Mouse (Mus musculus): ENCODE results near the gene B4galt3.
"Not testable (repeated sequence)": the region's sequence is repeated elsewhere in the genome, so short reads cannot be mapped to it uniquely, and the experiment has no call there.

B4galt3 gene

DNA sequence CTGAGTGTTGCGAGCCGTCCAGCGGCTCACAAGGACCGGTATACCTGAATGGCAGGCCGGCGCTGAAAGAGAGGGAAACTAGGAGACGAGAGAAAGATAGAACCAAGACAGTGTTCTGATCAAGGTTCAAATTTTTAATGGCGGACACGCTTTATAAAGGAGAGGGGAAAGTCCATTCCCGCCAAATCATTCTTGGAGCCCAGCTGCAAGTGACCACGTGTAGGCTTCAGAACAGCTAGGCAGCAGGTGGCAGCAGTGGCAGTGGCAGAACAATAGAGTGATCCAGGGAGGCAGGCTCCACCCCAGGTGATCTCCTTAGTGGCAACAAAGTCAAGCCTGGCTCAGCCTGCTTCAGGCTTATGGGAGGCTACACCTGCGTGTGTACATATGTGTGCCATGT is 28.2 kb upstream of the B4galt3 start:
- not testable (repeated sequence) for DNase-seq

DNA sequence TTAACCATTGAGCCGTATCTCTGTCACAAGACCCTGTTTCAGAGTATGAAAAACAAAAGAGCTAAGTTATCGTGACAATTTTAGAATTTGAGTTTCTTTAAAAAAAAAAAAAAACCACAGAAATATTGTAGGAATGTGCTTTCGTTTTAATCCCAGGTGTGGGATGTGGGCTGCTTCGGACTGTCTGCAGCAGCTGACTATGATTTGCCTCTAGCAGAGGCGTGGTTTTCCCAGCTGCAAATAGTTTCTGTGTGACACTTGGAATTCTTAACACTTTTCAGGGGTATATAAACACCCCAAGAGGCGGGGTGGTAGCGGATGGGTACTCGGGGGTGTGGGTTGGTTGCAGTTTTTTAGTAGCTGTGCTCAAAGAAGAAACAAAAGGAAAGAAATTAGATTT is 24.8 kb upstream of the B4galt3 start:
- no peak for DNase-seq

DNA sequence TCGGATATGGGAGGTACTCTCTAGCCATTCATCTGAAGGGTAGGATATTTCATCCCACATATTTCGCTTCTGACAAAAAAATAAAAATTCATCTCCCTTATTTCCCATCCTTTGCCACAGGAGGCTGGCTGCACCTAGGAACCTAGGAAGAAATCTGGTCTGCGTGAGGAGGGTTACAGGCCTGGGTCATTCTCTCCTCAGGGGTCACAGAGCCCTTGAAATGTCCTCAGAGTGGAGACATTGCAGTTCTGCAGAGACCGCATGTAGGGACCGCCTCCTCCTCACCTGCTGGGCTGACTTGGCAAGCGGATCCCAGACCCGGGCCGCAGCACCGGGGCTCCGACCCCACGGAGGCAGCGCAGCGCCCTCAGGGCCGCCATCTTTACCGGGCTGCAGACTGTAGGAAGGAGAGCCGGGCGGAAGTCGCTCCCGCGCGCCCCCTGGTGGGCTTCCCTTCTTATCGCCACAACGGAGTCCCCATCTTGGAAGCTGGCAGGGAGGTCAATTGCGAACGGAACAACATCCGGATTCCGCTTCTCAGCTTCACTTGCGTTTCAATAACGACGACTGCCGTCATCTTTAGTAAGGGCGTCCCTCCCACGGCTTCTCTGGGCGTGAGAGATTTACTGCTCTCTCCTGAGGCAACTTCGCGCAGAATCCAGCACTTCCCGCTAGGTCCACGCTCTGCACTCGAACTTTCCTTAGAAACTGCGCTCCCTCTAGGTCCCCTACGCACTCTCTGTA is 23.2 kb upstream of the B4galt3 start:
- peak; percentile 96 for DNase-seq

DNA sequence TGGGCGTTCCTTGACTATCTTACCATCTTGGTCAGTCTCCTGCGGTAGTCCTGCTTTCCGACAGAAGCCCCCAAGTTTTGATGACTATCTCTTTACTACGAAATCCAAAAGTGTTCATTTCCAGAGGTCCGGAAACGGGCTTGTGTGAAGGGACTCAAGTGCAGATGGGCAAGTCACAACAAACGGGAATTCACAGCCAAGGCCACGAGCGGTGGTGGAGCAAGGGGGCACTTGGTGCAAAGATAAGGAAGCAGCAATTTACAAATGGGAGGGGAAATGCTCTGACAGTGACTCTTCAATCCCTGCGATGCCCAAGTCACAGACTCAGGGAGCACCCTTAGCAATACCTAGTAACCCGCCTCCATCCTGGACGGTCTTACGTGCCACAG is 22.7 kb upstream of the B4galt3 start:
- peak in 1 of 2 experiments; percentile 36 for DNase-seq

DNA sequence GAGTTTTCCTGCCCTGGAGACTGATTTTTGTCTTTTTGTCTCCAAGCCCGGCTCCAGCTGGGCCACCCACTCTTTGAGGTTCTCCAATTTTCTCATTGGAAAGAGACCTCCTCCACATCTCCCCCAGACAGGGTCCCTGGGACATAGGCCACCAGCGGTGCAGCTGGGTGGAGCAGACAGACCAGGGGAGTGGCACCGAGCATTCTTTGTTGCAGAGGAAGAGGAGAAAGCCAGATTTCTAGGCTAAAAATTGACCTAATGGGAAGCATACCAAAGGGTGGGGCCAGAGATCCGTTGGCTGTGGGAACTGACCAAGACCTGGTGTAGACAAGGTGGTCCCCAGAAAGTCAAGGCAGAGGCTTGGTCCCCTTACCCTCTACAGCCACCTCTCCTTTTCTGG is 22.2 kb upstream of the B4galt3 start:
- DNase-seq: no peak

DNA sequence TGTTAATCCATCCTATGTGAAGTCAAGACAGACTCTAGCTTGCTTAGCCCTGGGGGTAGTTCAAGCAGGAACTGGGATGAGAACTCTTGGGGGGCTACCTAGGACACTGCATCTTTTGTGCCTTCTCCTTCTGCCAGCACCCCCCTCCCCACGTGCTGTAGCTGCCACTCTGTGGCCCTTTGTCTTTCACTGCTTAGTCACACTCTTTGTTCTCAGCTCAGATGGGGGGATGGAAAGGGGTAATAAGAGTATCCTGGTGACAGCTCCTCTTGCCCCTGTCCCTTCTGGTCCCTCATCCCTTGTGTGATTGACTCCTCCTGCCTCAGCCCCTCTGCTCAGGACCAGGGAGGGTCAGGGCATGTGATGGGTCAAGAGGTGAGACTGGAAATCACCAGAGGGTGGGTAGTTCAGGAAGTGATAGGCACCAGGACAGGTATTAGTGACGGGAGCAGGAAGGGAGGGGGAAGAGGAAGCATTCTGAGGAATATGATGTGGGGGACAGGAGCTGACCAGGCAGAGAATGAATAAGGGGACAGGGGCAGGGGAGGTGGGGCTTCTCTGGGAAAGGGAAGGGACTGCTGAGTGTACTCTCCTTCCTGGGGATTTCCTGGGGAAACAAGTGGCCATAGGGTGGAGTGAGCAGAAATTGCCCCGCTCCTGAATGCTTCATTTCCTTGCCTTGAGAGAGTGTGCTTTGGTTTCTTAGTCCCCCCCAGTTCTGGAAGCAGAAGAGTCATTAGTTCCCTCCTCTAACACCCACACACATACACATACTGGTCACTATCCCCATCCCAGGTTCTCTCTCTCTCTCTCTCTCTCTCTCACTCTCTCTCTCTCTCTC is 21.5 kb upstream of the B4galt3 start:
- no peak for DNase-seq

DNA sequence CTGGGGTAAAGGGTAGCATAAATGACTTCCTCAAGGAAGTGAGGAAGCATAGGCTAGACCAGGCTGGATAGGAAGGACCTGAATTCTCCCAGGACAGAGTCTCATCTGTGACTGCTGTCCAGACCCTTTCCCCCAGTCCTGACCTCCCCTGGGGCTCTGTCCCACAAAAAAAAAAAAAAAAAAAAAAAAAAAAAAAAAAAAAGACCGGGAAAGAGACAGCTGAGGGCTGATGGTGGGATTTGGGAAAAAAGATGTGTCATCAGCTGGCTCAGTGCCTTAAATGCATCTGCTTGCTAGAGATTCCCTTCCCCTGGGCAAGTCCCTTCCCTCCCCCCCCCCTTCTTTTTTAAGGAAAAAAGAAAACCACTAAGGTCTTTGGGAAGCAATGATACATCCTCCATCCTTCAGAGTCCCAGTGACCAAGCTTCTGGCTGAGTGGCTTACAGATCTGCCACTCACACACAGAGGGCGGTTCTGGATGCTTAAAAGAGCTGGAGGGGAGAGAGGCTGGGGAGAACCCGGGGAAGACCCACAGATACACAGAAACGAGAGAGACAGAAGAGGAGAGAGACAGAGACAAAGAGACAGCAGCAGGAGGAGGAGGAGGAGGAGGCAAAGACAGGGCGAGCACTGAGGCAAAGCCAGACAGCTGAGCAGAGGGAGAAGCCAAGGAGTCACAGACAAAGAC is 20.1 kb upstream of the B4galt3 start, which contains the start of gene Adamts4:
Gene Adamts4, plus strand, starts transcription at position 509 of the 688 bp plus-strand sequence.
- DNase-seq: no peak

DNA sequence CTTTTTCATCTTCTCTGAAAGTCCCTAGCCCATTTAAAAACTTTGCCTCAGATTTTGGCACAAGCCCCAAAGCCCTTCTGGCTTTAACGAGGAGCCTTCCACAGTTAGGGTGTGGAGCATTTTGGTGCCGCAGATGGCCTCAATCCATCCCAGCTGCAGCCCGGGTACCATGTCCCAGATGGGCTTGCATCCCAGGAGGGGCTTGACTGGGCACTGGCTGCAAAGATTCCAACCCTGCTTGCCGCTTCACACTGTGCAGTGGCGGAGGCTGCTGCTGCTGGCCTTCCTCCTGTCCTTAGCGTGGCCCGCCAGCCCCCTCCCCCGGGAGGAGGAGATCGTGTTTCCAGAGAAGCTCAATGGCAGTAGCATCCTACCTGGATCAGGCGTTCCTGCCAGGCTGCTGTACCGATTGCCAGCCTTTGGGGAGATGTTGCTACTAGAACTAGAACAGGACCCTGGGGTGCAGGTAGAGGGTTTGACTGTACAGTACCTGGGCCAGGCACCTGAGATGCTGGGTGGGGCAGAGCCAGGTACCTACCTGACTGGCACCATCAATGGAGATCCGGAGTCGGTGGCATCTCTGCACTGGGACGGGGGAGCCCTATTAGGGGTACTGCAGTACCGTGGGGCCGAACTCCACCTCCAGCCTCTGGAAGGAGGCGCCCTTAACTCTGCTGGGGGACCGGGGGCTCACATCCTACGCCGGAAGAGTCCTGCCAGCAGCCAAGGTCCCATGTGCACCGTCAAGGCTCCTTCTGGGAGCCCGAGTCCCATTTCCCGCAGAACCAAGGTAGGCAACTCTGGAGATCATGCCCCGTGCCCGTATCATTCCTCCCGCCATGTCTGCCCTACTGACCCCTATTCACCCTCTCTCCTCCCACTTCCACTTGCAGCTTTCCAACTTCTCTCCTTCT is 19.2 kb upstream of the B4galt3 start, which contains the start of gene Ndufs2:
Gene Ndufs2, minus strand, starts transcription at position 709 of the 914 bp plus-strand sequence.
- DNase-seq: no peak

DNA sequence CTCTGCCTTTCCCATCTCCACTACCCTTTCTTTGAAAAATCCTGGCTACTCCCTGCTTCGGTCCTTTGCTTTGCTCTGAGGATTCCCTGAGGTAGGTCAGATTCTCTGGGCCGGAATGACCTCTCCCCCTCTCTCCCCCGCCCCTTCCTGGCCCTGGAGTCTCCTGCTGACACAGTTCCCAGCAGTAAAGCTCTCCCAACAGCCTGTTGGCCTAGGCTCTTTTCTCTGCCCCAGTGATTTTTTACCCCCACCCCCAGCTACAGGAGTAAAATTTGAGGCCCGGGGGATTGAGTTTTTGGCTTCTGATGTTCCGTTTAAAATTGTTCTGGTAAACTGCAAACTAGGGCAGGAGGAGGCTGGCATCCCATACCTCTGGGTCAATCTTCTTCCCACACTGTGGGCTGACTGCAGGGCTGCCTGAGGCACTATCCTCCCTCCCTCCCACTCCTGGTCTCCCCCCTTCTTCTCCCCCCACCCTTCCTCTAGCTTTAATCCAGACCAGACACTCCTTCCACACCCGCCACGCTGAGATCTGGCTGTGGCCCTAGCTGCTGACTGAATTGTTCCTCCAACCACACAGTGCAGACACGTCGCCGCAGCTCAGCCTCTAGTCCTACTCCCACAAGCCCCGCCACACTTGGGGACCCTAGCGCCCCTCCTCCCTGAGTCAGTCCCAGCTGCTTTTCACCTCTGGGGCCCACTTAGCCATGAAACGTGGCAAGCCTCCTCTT is 18.4 kb upstream of the B4galt3 start:
- no peak for DNase-seq

DNA sequence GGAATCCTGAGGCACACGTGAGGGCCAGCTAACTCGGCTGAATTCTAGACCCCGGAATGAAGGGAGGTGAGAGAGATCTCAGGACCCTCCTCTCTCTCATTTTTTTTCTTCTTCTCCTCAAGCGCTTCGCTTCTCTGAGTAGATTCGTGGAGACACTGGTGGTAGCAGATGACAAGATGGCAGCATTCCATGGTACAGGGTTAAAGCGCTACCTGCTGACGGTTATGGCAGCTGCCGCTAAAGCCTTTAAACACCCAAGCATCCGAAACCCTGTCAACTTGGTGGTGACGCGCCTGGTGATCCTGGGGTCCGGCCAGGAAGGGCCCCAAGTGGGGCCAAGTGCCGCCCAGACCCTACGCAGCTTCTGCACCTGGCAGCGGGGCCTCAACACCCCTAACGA is 17.7 kb upstream of the B4galt3 start:
- DNase-seq: no peak

DNA sequence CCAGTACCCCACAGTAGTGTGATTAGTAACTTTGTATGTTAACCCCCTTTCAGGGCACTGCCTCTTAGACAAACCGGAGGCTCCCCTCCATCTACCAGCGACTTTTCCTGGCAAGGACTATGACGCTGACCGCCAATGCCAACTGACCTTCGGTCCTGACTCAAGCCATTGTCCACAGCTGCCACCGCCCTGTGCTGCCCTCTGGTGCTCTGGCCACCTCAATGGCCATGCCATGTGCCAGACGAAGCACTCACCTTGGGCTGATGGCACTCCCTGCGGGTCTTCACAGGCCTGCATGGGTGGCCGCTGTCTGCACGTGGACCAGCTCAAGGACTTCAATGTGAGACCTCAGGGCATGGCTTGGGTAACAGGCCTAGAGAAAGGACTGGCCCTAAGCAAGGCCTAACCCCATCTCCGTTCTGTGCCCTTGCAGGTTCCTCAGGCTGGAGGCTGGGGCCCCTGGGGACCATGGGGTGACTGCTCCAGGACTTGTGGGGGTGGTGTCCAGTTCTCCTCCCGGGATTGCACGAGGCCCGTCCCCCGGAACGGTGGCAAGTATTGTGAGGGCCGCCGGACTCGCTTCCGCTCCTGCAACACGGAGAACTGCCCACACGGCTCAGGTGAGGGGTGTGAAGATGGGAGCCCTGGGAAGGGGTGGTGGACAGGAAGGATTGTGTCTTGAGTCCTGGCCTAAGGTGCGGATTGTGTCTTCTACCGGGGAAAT is 13.9 kb upstream of the B4galt3 start:
- DNase-seq: no peak

DNA sequence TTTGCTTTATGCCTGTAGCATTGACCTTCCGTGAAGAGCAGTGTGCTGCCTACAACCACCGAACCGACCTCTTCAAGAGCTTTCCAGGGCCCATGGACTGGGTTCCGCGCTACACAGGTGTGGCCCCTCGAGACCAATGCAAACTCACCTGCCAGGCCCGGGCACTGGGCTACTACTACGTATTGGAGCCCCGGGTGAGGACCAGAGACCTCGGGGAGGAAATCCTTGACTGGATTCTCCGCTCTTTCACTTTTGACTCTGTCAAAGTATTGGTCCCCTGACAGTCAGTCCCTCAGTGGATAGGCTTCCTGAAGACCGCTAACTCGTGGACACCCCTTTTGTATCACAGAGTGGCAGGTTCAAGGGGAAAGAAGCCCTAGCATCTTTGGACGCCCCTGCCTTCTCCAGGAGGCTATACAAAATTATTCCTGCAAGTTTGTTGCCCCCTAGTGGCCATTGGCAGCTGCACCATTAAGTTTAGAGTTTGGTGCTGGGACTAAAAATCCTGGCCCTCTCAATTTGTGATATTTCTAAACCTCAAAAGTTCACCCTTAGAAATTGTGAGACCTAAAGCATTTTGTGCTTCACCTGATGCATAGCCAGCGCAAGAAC is 13.1 kb upstream of the B4galt3 start:
- peak; percentile 46 to 49 for DNase-seq

DNA sequence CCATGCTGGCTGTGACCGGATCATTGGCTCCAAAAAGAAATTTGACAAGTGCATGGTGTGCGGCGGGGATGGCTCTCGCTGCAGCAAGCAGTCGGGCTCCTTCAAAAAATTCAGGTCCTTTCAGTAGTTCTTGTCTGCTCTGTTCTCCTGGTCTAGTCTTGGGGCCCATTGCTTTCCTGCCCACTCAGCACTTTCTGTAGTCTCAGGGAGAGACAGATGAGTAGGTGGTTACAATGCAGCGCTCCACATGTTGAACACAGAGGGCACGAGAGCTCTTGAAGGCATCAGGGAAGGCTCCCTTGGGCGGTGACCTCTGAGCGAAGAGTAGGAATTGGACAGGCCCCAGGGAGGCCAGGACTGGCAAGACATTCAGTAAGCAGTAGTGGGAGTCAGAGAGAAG is 12.3 kb upstream of the B4galt3 start:
- DNase-seq: no peak

DNA sequence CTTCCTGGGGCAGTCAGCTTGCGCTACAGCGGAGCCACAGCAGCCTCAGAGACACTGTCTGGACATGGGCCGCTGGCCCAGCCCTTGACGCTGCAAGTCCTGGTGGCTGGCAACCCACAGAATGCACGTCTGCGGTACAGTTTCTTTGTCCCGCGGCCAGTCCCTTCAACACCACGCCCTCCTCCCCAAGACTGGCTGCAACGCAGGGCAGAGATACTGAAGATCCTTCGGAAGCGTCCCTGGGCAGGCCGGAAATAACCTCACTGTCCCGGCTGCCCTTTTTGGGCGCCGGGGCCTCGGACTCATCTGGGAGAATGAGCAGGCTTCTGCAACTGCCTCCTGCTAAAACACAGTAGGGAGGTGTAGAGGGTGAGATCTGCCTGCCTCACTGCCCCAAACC is 11.2 kb upstream of the B4galt3 start:
- no peak for DNase-seq

DNA sequence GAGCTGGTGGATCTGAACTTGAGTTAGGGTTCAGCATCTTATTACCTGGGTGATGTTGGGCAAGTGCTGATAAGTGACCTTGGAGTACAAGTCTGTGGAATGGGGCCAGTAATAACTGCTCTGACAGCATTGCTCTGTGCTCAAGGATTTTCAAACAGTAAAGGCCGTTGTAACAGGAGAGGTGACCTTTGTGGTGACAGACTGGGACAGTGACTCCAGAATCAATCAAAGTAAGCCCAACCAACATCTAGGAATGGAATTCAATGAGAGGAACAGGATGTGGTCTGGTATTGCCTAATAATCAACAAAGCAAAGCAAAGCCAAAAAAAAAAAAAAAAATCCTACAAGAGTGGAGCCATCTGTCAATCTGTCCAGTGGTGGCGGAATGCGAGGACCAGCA is 9.8 kb upstream of the B4galt3 start:
- no peak for DNase-seq

DNA sequence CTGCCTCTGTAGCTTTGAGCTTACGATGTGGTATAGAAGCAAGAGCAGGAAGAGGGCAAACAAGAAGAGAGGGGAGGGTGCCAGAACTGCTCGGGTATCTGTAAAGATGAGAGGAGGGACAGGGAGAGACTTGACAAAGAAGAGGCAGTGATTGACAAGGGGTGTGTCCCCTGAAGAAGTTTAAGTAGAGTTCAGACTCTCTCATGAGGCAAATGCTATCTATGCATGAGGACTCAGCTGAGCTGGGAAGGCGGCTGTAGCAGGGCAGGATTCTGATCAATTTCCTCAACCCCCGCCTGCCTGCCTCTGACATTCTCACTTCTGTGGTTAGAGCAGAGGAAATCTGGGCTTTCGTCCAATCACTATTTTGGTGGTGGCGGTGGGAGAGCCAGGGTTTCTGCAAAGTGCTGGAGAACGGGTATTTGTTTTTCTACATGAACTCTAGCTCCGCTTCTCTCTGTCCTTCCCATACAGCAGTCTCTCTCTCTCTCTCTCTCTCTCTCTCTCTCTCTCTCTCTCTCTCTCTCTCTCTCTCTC is 7.5 kb upstream of the B4galt3 start:
- no peak for DNase-seq

DNA sequence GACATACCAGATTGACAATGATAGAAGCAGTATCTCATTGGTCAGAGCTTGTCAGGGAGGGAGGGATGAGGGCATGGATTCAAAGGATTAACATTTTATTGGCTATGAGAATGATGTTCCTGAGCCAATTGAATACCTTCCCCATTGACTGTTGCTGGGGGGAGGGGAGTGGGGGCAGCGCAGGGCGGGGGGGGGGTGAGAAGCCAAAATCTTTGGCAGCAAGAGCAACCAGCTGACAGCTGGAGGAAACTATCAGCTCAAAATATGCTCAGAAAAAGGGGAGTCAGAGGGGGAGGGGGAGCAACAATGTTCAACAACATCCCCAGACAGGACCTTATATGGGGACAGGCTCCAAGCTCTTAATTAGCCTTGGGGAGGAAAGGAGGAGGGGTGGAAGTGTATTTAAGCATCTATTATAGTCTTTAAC is 6.9 kb upstream of the B4galt3 start:
- no peak for DNase-seq

DNA sequence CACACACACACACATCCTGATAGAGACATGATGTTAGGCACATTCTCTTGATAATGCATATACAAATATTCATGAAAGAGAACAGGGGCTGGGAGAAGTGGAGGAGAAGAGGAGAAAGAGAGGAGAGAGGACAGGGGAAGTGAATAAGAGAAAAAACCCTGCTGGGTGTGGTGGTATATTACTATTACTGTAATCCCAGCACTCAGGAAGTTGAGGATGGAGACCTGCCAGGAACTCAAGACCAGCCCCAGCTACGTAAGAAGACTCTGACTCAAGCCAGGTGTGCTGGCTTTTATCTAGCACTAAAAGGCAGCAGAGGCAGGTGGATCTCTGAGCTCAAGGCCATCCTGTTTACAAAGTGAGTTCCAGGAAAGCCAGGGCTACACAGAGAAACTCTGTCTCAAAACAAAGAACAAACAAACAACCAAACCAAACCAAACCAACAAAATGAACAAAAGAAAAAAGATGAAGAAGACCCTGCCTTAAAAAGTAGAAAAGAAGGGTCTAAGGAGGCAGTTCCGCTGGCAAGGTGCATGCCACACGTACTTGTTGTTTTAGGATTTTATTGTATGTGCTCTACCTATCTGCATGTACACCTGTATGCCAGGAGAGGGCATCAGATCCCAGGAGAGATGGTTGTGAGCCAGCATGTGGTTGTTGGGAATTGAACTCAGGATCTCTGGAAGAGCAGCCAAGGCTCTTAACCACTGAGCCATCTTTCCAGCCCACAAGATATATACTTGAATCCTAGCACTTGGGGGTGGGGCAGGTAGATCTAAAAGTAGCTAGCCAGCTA is 6.3 kb upstream of the B4galt3 start:
- no peak for DNase-seq
